Comparison of ENCODE assay signal across 8 mouse cellular contexts in genomic region chr11:99149898-99150757, GRCm38 (mm10). TPM values are rescaled to one million over a fixed set of nuclear protein-coding genes. Genes with fewer than 3 reads are reported as not detected.
A peak's percentile ranks its signal among the peaks of the same experiment; 100 is the strongest.
DNase-seq lines count a peak whose midpoint lies in the region; ATAC-seq and TF ChIP-seq lines count a peak whose summit lies in the region.

No protein-coding gene starts in this region.

- H3K4me2 ChIP-seq in forebrain, postnatal 0 days (ENCODE audit: low read depth): no peak overlapping the region
- H3K4me2 ChIP-seq in hindbrain, embryonic 11.5 days (replicated peaks; ENCODE audit: low read depth, low read length): no peak overlapping the region

- H3K4me3 ChIP-seq in forebrain, postnatal 0 days (ENCODE audit: low read depth, low read length): no peak overlapping the region
- H3K4me3 ChIP-seq in hindbrain, embryonic 11.5 days (ENCODE audit: low read depth, low read length): no peak overlapping the region

- peak; percentile 62 for ATAC-seq in forebrain, postnatal 0 days
- ATAC-seq in hindbrain, embryonic 11.5 days (ENCODE audit: low FRiP score): peak; percentile 45

- no peak overlapping the region for H3K9ac ChIP-seq in forebrain, postnatal 0 days
- H3K9ac ChIP-seq in hindbrain, embryonic 11.5 days (ENCODE audit: low read depth, low read length): no peak overlapping the region

- WGBS in forebrain, postnatal 0 days: 55% methylated on average over 19 of the region's 19 CpGs
- WGBS in hindbrain, embryonic 11.5 days: 52% methylated on average over 19 of the region's 19 CpGs

- DNase-seq in NIH3T3 (ENCODE audit: low read depth): peak; percentile 92
- peak; percentile 34 to 46 for DNase-seq in cerebellum, adult 18-20 months
- DNase-seq in forebrain, postnatal 0 days: peak; percentile 85
- peak; percentile 91 for DNase-seq in hindbrain, embryonic 11.5 days (ENCODE audit: low spot score)
- peak; percentile 66 for DNase-seq in layer of hippocampus, adult 9-10 months (ENCODE audit: low spot score)
- DNase-seq in lung, postnatal 14 days: peak; percentile 86
- DNase-seq in right cerebral cortex, adult 2 months (ENCODE audit: low spot score in 2 of 2): peak; percentile 88
- DNase-seq in urinary bladder, postnatal 25 days (ENCODE audit: low spot score): peak; percentile 75

- peak; percentile 98 for TF ChIP-seq CTCF in forebrain, postnatal 0 days (IDR thresholded peaks at IDR 0.05; ENCODE audit: low read depth)

- peaks cover 10% of the 10 kb centered on the region; the same call in 1 of the 2 replicates for H3K4me1 ChIP-seq in forebrain, postnatal 0 days (ENCODE audit: insufficient read depth)
- peaks cover 19% of the 10 kb centered on the region for H3K4me1 ChIP-seq in hindbrain, embryonic 11.5 days (replicated peaks; ENCODE audit: control insufficient read depth, insufficient read depth, low read length)

- no peaks in the 10 kb centered on the region for H3K27me3 ChIP-seq in forebrain, postnatal 0 days (ENCODE audit: insufficient read depth, low read length)
- no peaks in the 10 kb centered on the region for H3K27me3 ChIP-seq in hindbrain, embryonic 11.5 days (ENCODE audit: control insufficient read depth, insufficient read depth, low read length)

- no peak overlapping the region for H3K27ac ChIP-seq in forebrain, postnatal 0 days (ENCODE audit: low read depth, low read length)
- no peak overlapping the region for H3K27ac ChIP-seq in hindbrain, embryonic 11.5 days (ENCODE audit: low read depth, low read length)

- no peaks in the 10 kb centered on the region for H3K9me3 ChIP-seq in forebrain, postnatal 0 days (ENCODE audit: low read length)
- H3K9me3 ChIP-seq in hindbrain, embryonic 11.5 days (ENCODE audit: control insufficient read depth, low read length): no peaks in the 10 kb centered on the region

- H3K36me3 ChIP-seq in forebrain, postnatal 0 days (ENCODE audit: insufficient read depth): no peaks in the 10 kb centered on the region
- H3K36me3 ChIP-seq in hindbrain, embryonic 11.5 days (ENCODE audit: control insufficient read depth, insufficient read depth, low read length): no peaks in the 10 kb centered on the region

RNA-seq across cellular contexts. Expression of gene Ccr7, which starts 4.7 kb away (rescaled TPM):
- total RNA-seq in forebrain, postnatal 0 days (2014; rRNA removed): 0.38 TPM in 1 of 2 replicates, not detected in the other
- 0.06 and 0.17 TPM in 2 replicates for polyA plus RNA-seq in forebrain, postnatal 0 days (2015; fragmentation: Nextera tagmentation; extraction: Ambion mirVana)
- polyA plus RNA-seq in hindbrain, embryonic 11.5 days (2014; fragmentation: Nextera tagmentation; extraction: Ambion mirVana): 0.17 and 0.31 TPM in 2 replicates

Comparison
In these comparisons a context has a peak if more than half of its experiments do, and no peak if none do; other contexts are left out.
1. DNase-seq: peak in every context shown above with its lines; median percentile 92 in NIH3T3; 91 in hindbrain, embryonic 11.5 days; 88 in right cerebral cortex, adult 2 months; 86 in lung, postnatal 14 days; 85 in forebrain, postnatal 0 days; 75 in urinary bladder, postnatal 25 days; 66 in layer of hippocampus, adult 9-10 months; 40 in cerebellum, adult 18-20 months.